Mouse (Mus musculus) spleen, adult 12 weeks (tissue): ENCODE results near the gene Lyrm7.
"Not testable (repeated sequence)": the region's sequence is repeated elsewhere in the genome, so short reads cannot be mapped to it uniquely, and the experiment has no call there.

ENCODE experiments used
- DNase-seq: peaks from one replicate; pipeline ENCODE4 v3.0.0; 2022; ENCODE audit warnings: low spot score

Gene Lyrm7

GRCm38 (mm10) chr11:54881051-54881474, 20.3 kb upstream of the Lyrm7 start:
- DNase-seq: no peak

- DNase-seq: no peak
Observed at GRCm38 (mm10) chr11:54879922-54880321, 19.2 kb upstream of the Lyrm7 start.

- DNase-seq: no peak
Observed at GRCm38 (mm10) chr11:54879434-54879833, 18.7 kb upstream of the Lyrm7 start.

- no peak for DNase-seq
Observed at GRCm38 (mm10) chr11:54878893-54879292, 18.2 kb upstream of the Lyrm7 start.

GRCm38 (mm10) chr11:54876031-54876430, 15.3 kb upstream of the Lyrm7 start:
- no peak for DNase-seq

GRCm38 (mm10) chr11:54871831-54872537, 11.3 kb upstream of the Lyrm7 start:
- no peak for DNase-seq

- DNase-seq: no peak
Observed at GRCm38 (mm10) chr11:54869318-54869717, 8.6 kb upstream of the Lyrm7 start.

- no peak for DNase-seq
Observed at GRCm38 (mm10) chr11:54868445-54868844, 7.7 kb upstream of the Lyrm7 start.

GRCm38 (mm10) chr11:54867903-54868434, 7.3 kb upstream of the Lyrm7 start:
- DNase-seq: no peak

- DNase-seq: no peak
Observed at GRCm38 (mm10) chr11:54867049-54867385, 6.3 kb upstream of the Lyrm7 start.

- peak; percentile 90 for DNase-seq
Observed at GRCm38 (mm10) chr11:54866119-54867048, 5.7 kb upstream of the Lyrm7 start, which contains the start of gene Hint1. Gene Hint1, plus strand, starts transcription at chr11:54866383.

- DNase-seq: no peak
Observed at GRCm38 (mm10) chr11:54865330-54866085, 4.8 kb upstream of the Lyrm7 start.

GRCm38 (mm10) chr11:54862621-54863520, 2.2 kb upstream of the Lyrm7 start:
- no peak for DNase-seq

GRCm38 (mm10) chr11:54861471-54862420, 1.0 kb upstream of the Lyrm7 start:
- DNase-seq: no peak

GRCm38 (mm10) chr11:54859322-54860165, 1.2 kb downstream of the Lyrm7 start:
- no peak for DNase-seq

GRCm38 (mm10) chr11:54858880-54859279, 1.8 kb downstream of the Lyrm7 start:
- not testable (repeated sequence) for DNase-seq

GRCm38 (mm10) chr11:54851656-54852055, 9.1 kb downstream of the Lyrm7 start:
- no peak for DNase-seq

GRCm38 (mm10) chr11:54849961-54850758, 10.6 kb downstream of the Lyrm7 start:
- DNase-seq: no peak
